Mouse (Mus musculus) MEL (cell line): Measurements from ENCODE around the gene Ankrd52. TPM values are rescaled to one million over a fixed set of nuclear protein-coding genes. Genes with fewer than 3 reads are reported as not detected.

Experiments used
- DNase-seq: peaks from one replicate; pipeline ENCODE4 v3.0.0; 2011; ENCODE audit warnings: low read depth, low spot score
- H3K27ac ChIP-seq: 2 replicates; pipeline ENCODE4 v1.5.1; 2012; ENCODE audit warnings: low read depth, mild to moderate bottlenecking, control low read depth, low read length, moderate library complexity; ENCODE audit not compliant: control insufficient read depth
- H3K27me3 ChIP-seq, 2 experiments: fragments of 150-350 bp in 1 of 2; sonication (generic) in 1 of 2; 2 replicates each; pipeline ENCODE4 v1.6.1; 2012; ENCODE audit warnings: low read length in 2 of 2, mild to moderate bottlenecking in 2 of 2, improper control_type of control experiment in 1 of 2, moderate library complexity in 1 of 2; ENCODE audit not compliant: insufficient read depth in 2 of 2, control insufficient read depth in 1 of 2
- H3K36me3 ChIP-seq, 2 experiments: 2 replicates each; pipeline ENCODE4 v1.6.1; 2012 to 2014; ENCODE audit warnings: low read length in 2 of 2, improper control_type of control experiment in 1 of 2, inconsistent platforms in 1 of 2, mild to moderate bottlenecking in 1 of 2; ENCODE audit not compliant: insufficient read depth in 2 of 2, control insufficient read depth in 1 of 2
- H3K4me1 ChIP-seq, 2 experiments: fragments of 150-350 bp in 1 of 2; sonication (generic) in 1 of 2; 2 replicates each; pipeline ENCODE4 v1.6.1; 2012; ENCODE audit warnings: low read length in 2 of 2, improper control_type of control experiment in 1 of 2, mild to moderate bottlenecking in 1 of 2; ENCODE audit not compliant: insufficient read depth in 2 of 2, control insufficient read depth in 1 of 2
- H3K4me3 ChIP-seq, 2 experiments: fragments of 150-350 bp in 1 of 2; sonication (generic) in 1 of 2; 2 replicates each; pipeline ENCODE4 v1.5.1; 2012; ENCODE audit warnings: low read depth in 2 of 2, low read length in 2 of 2, mild to moderate bottlenecking in 2 of 2, moderate library complexity in 2 of 2, control low read depth in 1 of 2, improper control_type of control experiment in 1 of 2; ENCODE audit not compliant: control insufficient read depth in 1 of 2, insufficient read depth in 1 of 2
- H3K79me2 ChIP-seq: 2 replicates; pipeline ENCODE4 v1.6.1; 2012; ENCODE audit warnings: mild to moderate bottlenecking, low read length, moderate library complexity; ENCODE audit not compliant: control insufficient read depth, poor library complexity, insufficient read depth
- H3K9ac ChIP-seq: 2 replicates; pipeline ENCODE4 v1.6.1; 2012; ENCODE audit warnings: low read depth, mild to moderate bottlenecking, control low read depth, low read length, moderate library complexity; ENCODE audit not compliant: control insufficient read depth, poor library complexity, severe bottlenecking
- H3K9me3 ChIP-seq: fragments of 150-350 bp; sonication (generic); replicated peaks from 2 replicates; pipeline ENCODE4 v1.6.1; 2012; ENCODE audit warnings: mild to moderate bottlenecking, low read length, improper control_type of control experiment, moderate library complexity; ENCODE audit not compliant: insufficient read depth
- BHLHE40 ChIP-seq: IDR thresholded peaks from 2 replicates; pipeline ENCODE4 v1.6.1; 2012; ENCODE audit warnings: low read depth, mild to moderate bottlenecking, inconsistent platforms, low read length, improper control_type of control experiment, borderline replicate concordance
- CHD2 ChIP-seq: IDR thresholded peaks from 2 replicates; pipeline ENCODE4 v1.6.1; 2011; ENCODE audit warnings: low read length, improper control_type of control experiment
- E2F4 ChIP-seq: IDR thresholded peaks from 2 replicates; pipeline ENCODE4 v1.6.1; 2011; ENCODE audit warnings: low read depth, low read length, improper control_type of control experiment, borderline replicate concordance
- EP300 ChIP-seq, 2 experiments: IDR thresholded peaks; 2 replicates each; pipeline ENCODE4 v1.6.1; 2011; ENCODE audit warnings: improper control_type of control experiment in 2 of 2, low read length in 2 of 2, low read depth in 1 of 2, mild to moderate bottlenecking in 1 of 2
- GATA1 ChIP-seq: IDR thresholded peaks from 2 replicates; pipeline ENCODE4 v1.6.1; 2011; ENCODE audit warnings: low read depth, low read length, improper control_type of control experiment
- HCFC1 ChIP-seq: IDR thresholded peaks from 2 replicates; pipeline ENCODE4 v1.6.1; 2012; ENCODE audit warnings: low read depth, mild to moderate bottlenecking, inconsistent platforms, low read length, improper control_type of control experiment, moderate library complexity
- MAFK ChIP-seq: IDR thresholded peaks from 2 replicates; pipeline ENCODE4 v1.6.1; 2011; ENCODE audit warnings: low read depth, mild to moderate bottlenecking, low read length, improper control_type of control experiment, borderline replicate concordance
- MAX ChIP-seq: IDR thresholded peaks from 2 replicates; pipeline ENCODE4 v1.6.1; 2011; ENCODE audit warnings: low read length, improper control_type of control experiment
- MEF2A ChIP-seq: IDR thresholded peaks from 2 replicates; pipeline ENCODE4 v1.6.1; 2014; ENCODE audit warnings: low read depth, mild to moderate bottlenecking, inconsistent platforms, low read length, improper control_type of control experiment; ENCODE audit not compliant: poor library complexity, insufficient replicate concordance, severe bottlenecking; ENCODE audit errors: extremely low read depth
- MYC ChIP-seq: IDR thresholded peaks from 2 replicates; pipeline ENCODE4 v1.6.1; 2011; ENCODE audit warnings: low read depth, mild to moderate bottlenecking, low read length, improper control_type of control experiment, moderate library complexity
- NELFE ChIP-seq: IDR thresholded peaks from 2 replicates; pipeline ENCODE4 v1.6.1; 2011; ENCODE audit warnings: low read depth, low read length, improper control_type of control experiment
- NRF1 ChIP-seq: IDR thresholded peaks from 2 replicates; pipeline ENCODE4 v1.6.1; 2014; ENCODE audit warnings: low read depth, mild to moderate bottlenecking, inconsistent platforms, low read length, improper control_type of control experiment, moderate library complexity; ENCODE audit not compliant: poor library complexity, insufficient read depth, severe bottlenecking
- POLR2A ChIP-seq, 2 experiments: IDR thresholded peaks; 2 replicates each; pipeline ENCODE4 v1.6.1; 2011 to 2012; ENCODE audit warnings: low read length in 2 of 2, mild to moderate bottlenecking in 2 of 2, control low read depth in 1 of 2, improper control_type of control experiment in 1 of 2, low read depth in 1 of 2, moderate library complexity in 1 of 2; ENCODE audit not compliant: control insufficient read depth in 1 of 2, insufficient read depth in 1 of 2, poor library complexity in 1 of 2
- POLR2AphosphoS5 ChIP-seq: IDR thresholded peaks from 2 replicates; pipeline ENCODE4 v1.6.1; 2012; ENCODE audit warnings: low read depth, borderline replicate concordance, mild to moderate bottlenecking, inconsistent platforms, low read length, moderate library complexity, mixed read lengths
- RCOR1 ChIP-seq: IDR thresholded peaks from 2 replicates; pipeline ENCODE4 v1.6.1; 2012; ENCODE audit warnings: low read depth, mild to moderate bottlenecking, inconsistent platforms, low read length, improper control_type of control experiment
- SMC3 ChIP-seq: IDR thresholded peaks from 2 replicates; pipeline ENCODE4 v1.6.1; 2011; ENCODE audit warnings: low read depth, low read length, improper control_type of control experiment
- TAL1 ChIP-seq: IDR thresholded peaks from 2 replicates; pipeline ENCODE4 v1.6.1; 2012; ENCODE audit warnings: mild to moderate bottlenecking, inconsistent platforms, low read length, moderate library complexity, mixed read lengths
- USF2 ChIP-seq, 2 experiments: IDR thresholded peaks; 2 replicates each; pipeline ENCODE4 v1.6.1; 2011 to 2012; ENCODE audit warnings: improper control_type of control experiment in 2 of 2, low read length in 2 of 2, borderline replicate concordance in 1 of 2, inconsistent platforms in 1 of 2, low read depth in 1 of 2, mild to moderate bottlenecking in 1 of 2; ENCODE audit not compliant: insufficient read depth in 1 of 2
- ZC3H11A ChIP-seq: IDR thresholded peaks from 2 replicates; pipeline ENCODE4 v1.6.1; 2012; ENCODE audit warnings: low read depth, mild to moderate bottlenecking, inconsistent platforms, low read length, improper control_type of control experiment
- ZMIZ1 ChIP-seq: IDR thresholded peaks from 2 replicates; pipeline ENCODE4 v1.6.1; 2012; ENCODE audit warnings: low read depth, mild to moderate bottlenecking, inconsistent platforms, low read length, improper control_type of control experiment, moderate library complexity
- ZNF384 ChIP-seq: IDR thresholded peaks from 2 replicates; pipeline ENCODE4 v1.6.1; 2012; ENCODE audit warnings: low read depth, mild to moderate bottlenecking, inconsistent platforms, low read length, improper control_type of control experiment
- polyA plus RNA-seq, 2 experiments: library from polyadenylated mRNA; stranded (reverse) in 1 of 2; unstranded in 1 of 2; fragments of >175 nt in 1 of 2; fragments of >200 nt in 1 of 2; gene quantifications; 2 replicates each; pipeline versions ENCODE4 v1.2.1 to v1.2.4; 2012; ENCODE audit warnings: low replicate concordance in 2 of 2, low read depth in 1 of 2; ENCODE audit not compliant: insufficient read length in 2 of 2, insufficient read depth in 1 of 2, missing spikeins in 1 of 2
- total RNA-seq: library from RNA; depleted of rRNA; stranded (reverse); fragments of 300-350 nt; gene quantifications from 2 replicates; pipeline ENCODE4 v1.2.3, GENCODE M21; 2012

Ankrd52 gene
- total and polyA plus RNA-seq, 3 experiments, result 9.5 to 39.9 TPM; not detected in 1

DNA sequence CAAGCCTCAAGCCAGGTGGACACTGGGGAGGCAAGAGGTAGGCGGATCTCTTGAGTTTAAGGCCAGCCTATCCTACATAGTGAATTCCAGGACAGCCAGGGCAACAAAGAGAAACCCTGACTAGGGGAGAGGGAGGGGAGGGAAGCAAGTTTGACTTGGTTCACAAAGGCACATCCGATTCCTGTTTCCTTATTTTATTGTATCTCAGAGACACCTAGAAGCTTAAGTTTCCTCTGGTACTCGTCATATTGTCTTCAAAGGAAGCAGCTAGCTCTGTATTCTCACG, 33.6 kb downstream of the Ankrd52 start:
- H3K9me3 ChIP-seq, result no peaks in the 10 kb centered on the region
- no peak for TF ChIP-seq BHLHE40
- no peak for TF ChIP-seq MAFK
- TF ChIP-seq ZMIZ1, result no peak; the same call in 1 of the 2 replicates
- TF ChIP-seq USF2 (IDR thresholded peaks at IDR 0.05; ENCODE audit: borderline replicate concordance in 1 of 2, insufficient read depth in 1 of 2, low read depth in 1 of 2, low read length in 2 of 2), result no peak
- TF ChIP-seq E2F4, result no peak
- TF ChIP-seq MYC, result no peak
- TF ChIP-seq RCOR1, result no peak
- TF ChIP-seq SMC3, result no peak
- TF ChIP-seq MEF2A, result no peak
- TF ChIP-seq GATA1, result no peak
- TF ChIP-seq HCFC1, result peak; percentile 49
- no peak for TF ChIP-seq POLR2AphosphoS5
- TF ChIP-seq NELFE, result no peak
- TF ChIP-seq TAL1, result no peak
- TF ChIP-seq EP300 (IDR thresholded peaks at IDR 0.05; ENCODE audit: low read depth in 1 of 2, low read length in 2 of 2), result no peak
- TF ChIP-seq POLR2A (IDR thresholded peaks at IDR 0.05; ENCODE audit: control insufficient read depth in 1 of 2, insufficient read depth in 1 of 2, low read depth in 1 of 2, low read length in 2 of 2, poor library complexity in 1 of 2), result peak; percentile 17 to 23; a peak in 2 of 4 replicates
- no peak for TF ChIP-seq NRF1
- TF ChIP-seq MAX, result peak; percentile 5; the same call in 1 of the 2 replicates
- TF ChIP-seq CHD2, result no peak
- no peak for TF ChIP-seq ZC3H11A
- TF ChIP-seq ZNF384, result no peak
- DNase-seq, result no peak
- no peaks in the 10 kb centered on the region for H3K27me3 ChIP-seq
- peak overlapping the region; percentile 80 for H3K9ac ChIP-seq
- H3K4me1 ChIP-seq, result peaks cover 0 to 8% of the 10 kb centered on the region in 2 experiments; a peak in 2 of 4 replicates
- H3K79me2 ChIP-seq, result peaks cover 32% of the 10 kb centered on the region
- H3K36me3 ChIP-seq, result peaks cover 0 to 9% of the 10 kb centered on the region in 2 experiments; a peak in 2 of 4 replicates
- H3K4me3 ChIP-seq, result peak overlapping the region; percentile 69 to 79
- peak overlapping the region; percentile 89 for H3K27ac ChIP-seq
